Mouse (Mus musculus): ENCODE data around the gene Gm2075.
"Not testable (repeated sequence)": the region's sequence is repeated elsewhere in the genome, so short reads cannot be mapped to it uniquely, and the experiment has no call there.

Gm2075 gene

GRCm38 (mm10) chr12:88011548-88011947 is at the start of gene Gm2075:
Gm2075 (plus strand) TSS chr12:88011848.
- DNase-seq (ENCODE audit: low spot score): not testable (repeated sequence)

GRCm38 (mm10) chr12:87984000-87984399 is 27.6 kb upstream of the Gm2075 start:
- not testable (repeated sequence) for DNase-seq (ENCODE audit: low spot score)

GRCm38 (mm10) chr12:88004118-88004517 is 7.5 kb upstream of the Gm2075 start:
- not testable (repeated sequence) for DNase-seq (ENCODE audit: low spot score)

- not testable (repeated sequence) for DNase-seq (ENCODE audit: low spot score)
Observed at GRCm38 (mm10) chr12:88018671-88019070, 7.0 kb downstream of the Gm2075 start, which contains the start of gene Gm6803. Gm6803 (minus strand) TSS chr12:88018771.

- DNase-seq (ENCODE audit: low spot score): not testable (repeated sequence)
Observed at GRCm38 (mm10) chr12:88026704-88027103, 15.1 kb downstream of the Gm2075 start, which contains the start of gene Gm2056. Gm2056 (plus strand) TSS chr12:88027004.

DNA sequence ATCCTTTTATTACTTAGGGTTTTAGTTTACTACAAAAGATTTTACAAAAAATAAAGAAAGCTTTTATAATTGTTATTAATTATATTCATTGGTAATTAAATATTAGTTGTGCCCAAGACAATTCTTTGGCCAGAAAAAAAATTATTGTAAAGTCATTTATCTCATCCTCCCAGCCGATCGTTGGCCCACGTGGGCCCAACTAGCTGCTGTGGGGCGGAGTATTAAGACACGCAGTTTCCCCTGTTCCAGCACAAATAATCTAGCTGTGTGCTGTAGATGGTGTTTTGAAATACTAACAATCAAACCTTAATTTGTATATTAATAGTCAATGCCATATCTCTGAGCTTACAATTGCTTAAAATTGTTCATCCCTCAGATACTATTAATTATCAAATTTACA is 20.6 kb downstream of the Gm2075 start:
- not testable (repeated sequence) for DNase-seq (ENCODE audit: low spot score)

GRCm38 (mm10) chr12:88039062-88039461 is 27.4 kb downstream of the Gm2075 start:
- peak; percentile 5 for DNase-seq (ENCODE audit: low spot score)

DNA sequence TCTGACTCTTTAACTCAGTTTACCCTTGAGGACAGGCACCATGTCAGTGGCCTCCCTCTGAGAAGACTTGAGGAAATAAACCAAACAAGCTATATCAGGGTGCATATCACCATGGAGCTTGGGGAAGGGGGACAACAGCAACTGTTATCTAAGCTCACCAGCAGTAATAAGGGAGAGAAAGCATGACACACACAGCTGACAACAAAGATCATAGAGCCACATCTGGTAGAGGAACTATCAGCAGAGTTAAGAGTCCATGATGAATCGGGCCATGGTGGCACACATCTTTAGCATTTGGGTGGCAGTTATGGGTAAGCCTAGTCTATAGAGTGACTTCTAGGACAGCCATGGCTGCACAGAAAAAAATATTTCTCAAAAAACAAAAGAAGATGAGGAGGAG is 28.1 kb downstream of the Gm2075 start:
- DNase-seq (ENCODE audit: low spot score): not testable (repeated sequence)

GRCm38 (mm10) chr12:88045226-88045625 is 33.6 kb downstream of the Gm2075 start:
- not testable (repeated sequence) for DNase-seq (ENCODE audit: low spot score)
